Mouse (Mus musculus): Measurements from ENCODE around the gene Jchain. TPM values are rescaled to one million over a fixed set of nuclear protein-coding genes. Genes with fewer than 3 reads are reported as not detected.
"Not testable (repeated sequence)": the region's sequence is repeated elsewhere in the genome, so short reads cannot be mapped to it uniquely, and the experiment has no call there.

Gene Jchain
- polyA plus RNA-seq, 1 experiment = not detected

- Histone ChIP-seq H3K4me1 (ENCODE audit: control insufficient read depth, insufficient read depth, low read length) (peaks cover 4% of the 10 kb centered on the region), H3K27ac (ENCODE audit: insufficient read depth, low read depth, low read length) (no peak overlapping the region), H3K4me3 (ENCODE audit: insufficient read depth, low read depth, low read length) (no peak overlapping the region)
- TF ChIP-seq CTCF (IDR thresholded peaks at IDR 0.05; ENCODE audit: insufficient read depth, low read depth, low read length) (no peak), POLR2A (IDR thresholded peaks at IDR 0.05; ENCODE audit: insufficient read depth, low read depth, low read length) (no peak)
- WGBS = 87% methylated on average over 8 of the region's 8 CpGs
Measured at GRCm38 (mm10) chr5:88562863-88563780, 35.4 kb upstream of the Jchain start.

DNA sequence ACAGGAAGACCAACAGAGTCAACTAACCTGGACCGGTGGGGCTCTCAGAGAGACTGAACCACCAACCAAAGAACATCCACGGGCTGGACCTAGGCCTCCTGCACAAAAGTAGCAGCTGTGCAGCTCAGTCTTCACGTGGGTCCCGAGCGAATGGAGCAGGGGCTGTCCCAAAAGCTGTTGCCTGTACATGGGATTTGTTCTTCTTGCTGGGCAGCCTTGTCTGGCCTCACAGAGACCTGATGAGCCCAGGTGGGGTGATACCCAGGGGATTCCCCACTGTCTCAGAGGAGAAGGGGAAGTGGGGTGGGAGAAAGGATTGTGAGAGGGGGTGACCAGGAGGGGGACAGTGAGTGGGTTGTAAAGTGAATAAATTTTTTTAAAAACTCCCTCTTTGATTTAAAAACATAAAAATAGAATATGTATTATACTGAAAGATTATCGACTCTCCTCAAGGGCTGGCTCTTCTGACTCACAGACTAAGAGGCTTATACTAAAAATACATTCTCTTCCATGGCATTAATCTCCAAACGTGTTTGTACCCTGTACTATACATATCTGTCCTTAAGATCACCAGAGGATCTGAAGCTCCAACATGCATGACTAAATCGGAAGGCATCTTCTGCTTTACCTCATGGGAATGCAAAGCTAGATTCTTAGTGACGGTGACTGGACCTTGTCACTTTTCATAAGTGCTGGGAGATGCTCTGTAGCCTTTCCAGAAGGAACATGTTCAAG is 33.6 kb upstream of the Jchain start:
- Histone ChIP-seq H3K27ac (ENCODE audit: insufficient read depth, low read depth, low read length) (no peak overlapping the region), H3K4me1 (ENCODE audit: control insufficient read depth, insufficient read depth, low read length) (peaks cover 6% of the 10 kb centered on the region), H3K4me3 (ENCODE audit: insufficient read depth, low read depth, low read length) (no peak overlapping the region)
- no peak for TF ChIP-seq CTCF (IDR thresholded peaks at IDR 0.05; ENCODE audit: insufficient read depth, low read depth, low read length)
- no peak for TF ChIP-seq POLR2A (IDR thresholded peaks at IDR 0.05; ENCODE audit: insufficient read depth, low read depth, low read length)
- 74% methylated on average over 9 of the region's 9 CpGs for WGBS

- WGBS = 40% methylated on average over 1 of the region's 1 CpGs
- Histone ChIP-seq H3K27ac (ENCODE audit: insufficient read depth, low read depth, low read length) (no peak overlapping the region), H3K4me1 (ENCODE audit: control insufficient read depth, insufficient read depth, low read length) (peaks cover 12% of the 10 kb centered on the region), H3K4me3 (ENCODE audit: insufficient read depth, low read depth, low read length) (no peak overlapping the region)
- no peak for TF ChIP-seq POLR2A (IDR thresholded peaks at IDR 0.05; ENCODE audit: insufficient read depth, low read depth, low read length)
- TF ChIP-seq CTCF (IDR thresholded peaks at IDR 0.05; ENCODE audit: insufficient read depth, low read depth, low read length) = no peak
Measured at GRCm38 (mm10) chr5:88558991-88559390, 31.3 kb upstream of the Jchain start.

GRCm38 (mm10) chr5:88554086-88554886 is 26.6 kb upstream of the Jchain start, which contains the start of gene Utp3:
Utp3 (plus strand) TSS chr5:88554462.
- peaks cover 8% of the 10 kb centered on the region for H3K4me1 ChIP-seq (ENCODE audit: control insufficient read depth, insufficient read depth, low read length)
- H3K27ac ChIP-seq (ENCODE audit: insufficient read depth, low read depth, low read length) = peak within 1 kb of the TSS; percentile 85
- under 1% methylated on average over 75 of the region's 76 CpGs for WGBS
- H3K4me3 ChIP-seq (ENCODE audit: insufficient read depth, low read depth, low read length) = peak within 1 kb of the TSS; percentile 97
- TF ChIP-seq CTCF (IDR thresholded peaks at IDR 0.05; ENCODE audit: insufficient read depth, low read depth, low read length) = peak; percentile 91
- TF ChIP-seq POLR2A (IDR thresholded peaks at IDR 0.05; ENCODE audit: insufficient read depth, low read depth, low read length) = peak; percentile 44; the same call in 1 of the 2 replicates

DNA sequence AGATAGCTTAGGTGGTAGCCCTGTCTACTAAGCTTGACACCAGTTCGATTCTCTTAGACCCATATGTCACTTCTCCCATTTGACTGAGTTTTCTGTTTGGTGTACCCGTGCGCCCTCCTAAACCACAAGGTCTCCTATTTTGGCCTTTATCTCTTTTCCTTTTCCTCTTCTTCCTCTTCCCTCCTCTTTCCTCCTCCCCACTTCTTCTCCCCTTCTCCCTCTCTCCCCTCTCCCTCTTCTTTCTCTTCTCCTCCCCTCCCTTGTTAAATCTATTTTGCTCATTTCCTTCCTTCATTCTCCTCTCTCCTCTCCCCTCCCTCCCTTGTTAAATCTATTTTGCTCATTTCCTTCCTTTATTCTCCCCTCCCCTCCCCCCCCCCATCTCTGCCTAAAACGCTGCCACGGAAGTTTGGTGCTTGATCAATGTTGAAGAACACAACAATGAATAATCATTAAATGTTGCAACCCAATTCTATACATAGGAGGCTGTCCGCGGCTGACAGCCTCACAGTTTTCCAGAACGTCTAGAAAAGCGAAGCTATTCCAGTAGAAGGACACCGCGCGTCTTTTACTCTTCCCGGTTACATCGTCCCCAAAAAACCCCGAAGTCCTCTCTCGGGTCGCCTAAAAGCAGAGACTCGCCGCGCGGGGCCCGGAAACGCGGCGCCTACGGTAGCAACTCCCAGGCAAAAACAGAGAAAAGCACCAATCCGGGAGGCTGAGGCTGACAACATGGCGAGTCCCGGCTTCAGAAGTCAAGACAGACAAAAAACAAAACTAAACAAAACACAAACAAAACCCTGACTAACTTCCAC is 25.8 kb upstream of the Jchain start:
- Histone ChIP-seq H3K4me1 (ENCODE audit: control insufficient read depth, insufficient read depth, low read length) (peaks cover 8% of the 10 kb centered on the region), H3K4me3 (ENCODE audit: insufficient read depth, low read depth, low read length) (peak overlapping the region; percentile 78), H3K27ac (ENCODE audit: insufficient read depth, low read depth, low read length) (peak overlapping the region; percentile 85)
- no peak for TF ChIP-seq POLR2A (IDR thresholded peaks at IDR 0.05; ENCODE audit: insufficient read depth, low read depth, low read length)
- no peak for TF ChIP-seq CTCF (IDR thresholded peaks at IDR 0.05; ENCODE audit: insufficient read depth, low read depth, low read length)
- WGBS = 7% methylated on average over 29 of the region's 29 CpGs

GRCm38 (mm10) chr5:88545536-88545935 is 17.8 kb upstream of the Jchain start:
- Histone ChIP-seq H3K4me3 (ENCODE audit: insufficient read depth, low read depth, low read length) (no peak overlapping the region), H3K27ac (ENCODE audit: insufficient read depth, low read depth, low read length) (no peak overlapping the region), H3K4me1 (ENCODE audit: control insufficient read depth, insufficient read depth, low read length) (no peaks in the 10 kb centered on the region)
- WGBS = 89% methylated on average over 7 of the region's 7 CpGs
- TF ChIP-seq POLR2A (IDR thresholded peaks at IDR 0.05; ENCODE audit: insufficient read depth, low read depth, low read length) (no peak), CTCF (IDR thresholded peaks at IDR 0.05; ENCODE audit: insufficient read depth, low read depth, low read length) (no peak)

DNA sequence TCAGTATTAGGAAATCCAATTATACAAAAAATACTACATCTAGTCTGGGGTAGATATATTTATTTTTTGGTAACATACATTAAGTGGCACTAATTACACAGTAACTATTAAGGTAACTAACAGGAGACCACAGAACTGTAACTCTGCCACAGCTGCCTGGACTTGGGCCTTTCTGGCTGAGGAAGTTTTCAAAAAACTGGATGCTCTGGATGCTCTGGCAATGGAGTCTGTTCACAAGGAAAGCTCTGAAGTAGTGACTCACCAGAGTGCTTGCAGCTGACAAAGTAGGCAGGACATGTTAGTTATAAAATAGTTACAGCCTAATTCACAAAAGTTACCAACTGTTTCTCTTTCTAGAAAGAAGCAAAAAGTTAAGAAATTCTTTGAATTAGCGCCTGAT is 16.7 kb upstream of the Jchain start:
- H3K4me3 ChIP-seq (ENCODE audit: insufficient read depth, low read depth, low read length); H3K4me1 ChIP-seq (ENCODE audit: control insufficient read depth, insufficient read depth, low read length); H3K27ac ChIP-seq (ENCODE audit: insufficient read depth, low read depth, low read length): not testable (repeated sequence)
- 85% methylated on average over 1 of the region's 1 CpGs for WGBS

DNA sequence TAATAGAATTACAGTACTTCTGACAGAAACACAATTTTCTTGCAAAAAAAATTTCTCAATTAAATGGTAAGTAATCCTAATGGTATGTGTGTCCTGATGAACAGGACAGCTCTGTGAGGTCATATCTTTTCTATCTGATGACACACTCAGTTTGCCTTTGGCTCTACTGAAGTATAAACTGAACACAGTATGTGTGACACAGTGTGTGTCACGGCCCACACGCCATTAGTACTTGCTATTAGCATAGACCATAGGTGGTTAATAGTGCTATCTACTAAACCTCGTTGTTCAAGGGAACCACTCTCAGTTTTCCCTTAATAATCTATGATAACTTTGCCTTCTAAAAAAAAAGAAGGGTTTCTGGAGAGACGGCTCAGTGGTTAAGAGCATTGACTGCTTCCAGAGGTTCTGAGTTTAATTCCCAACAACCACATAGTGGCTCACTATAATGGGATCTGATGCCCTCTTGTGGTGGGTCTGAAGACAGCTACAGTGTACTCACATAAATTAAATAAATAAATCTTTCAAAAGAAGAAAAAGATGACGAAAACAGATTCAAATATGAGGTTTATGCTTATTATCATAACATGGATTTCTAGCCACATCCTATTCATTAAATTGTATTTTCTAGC is 15.1 kb upstream of the Jchain start:
- 52% methylated on average over 5 of the region's 5 CpGs for WGBS
- TF ChIP-seq CTCF (IDR thresholded peaks at IDR 0.05; ENCODE audit: insufficient read depth, low read depth, low read length) = no peak
- no peak for TF ChIP-seq POLR2A (IDR thresholded peaks at IDR 0.05; ENCODE audit: insufficient read depth, low read depth, low read length)
- no peak overlapping the region for H3K27ac ChIP-seq (ENCODE audit: insufficient read depth, low read depth, low read length)
- H3K4me1 ChIP-seq (ENCODE audit: control insufficient read depth, insufficient read depth, low read length) = no peaks in the 10 kb centered on the region
- H3K4me3 ChIP-seq (ENCODE audit: insufficient read depth, low read depth, low read length) = no peak overlapping the region

Data from olfactory bulb, adult 2 months (tissue).